Mouse (Mus musculus) gastrocnemius, postnatal 10 days (tissue): ENCODE measurements around the gene Wasl. TPM values are rescaled to one million over a fixed set of nuclear protein-coding genes. Genes with fewer than 3 reads are reported as not detected.

Experiments
- DNase-seq: peaks from one replicate; pipeline ENCODE4 v3.0.0; 2021; ENCODE audit warnings: mixed read lengths
- long read RNA-seq, 2 experiments: library from polyadenylated mRNA; stranded (forward); transcript quantifications; one replicate each; pipeline ENCODE4 v2.0.0; 2021
- total RNA-seq, 2 experiments: library from RNA; stranded (reverse); gene quantifications; 2 replicates each; pipeline ENCODE4 v1.2.3; 2021

The Wasl gene
- 10 to 100 TPM; 19.0 to 26.3 TPM for total RNA-seq
- long read RNA-seq, experiment 1, full-length matches to known transcripts: 13 of 14 reads
- long read RNA-seq, experiment 1, partial matches to known transcripts: 1 of 14 reads
- long read RNA-seq, experiment 1, other reads (novel, unspliced or antisense): 0 of 14 reads
- long read RNA-seq, experiment 2, full-length matches to known transcripts: 7 of 8 reads
- long read RNA-seq, experiment 2, partial matches to known transcripts: 1 of 8 reads
- long read RNA-seq, experiment 2, other reads (novel, unspliced or antisense): 0 of 8 reads

DNA sequence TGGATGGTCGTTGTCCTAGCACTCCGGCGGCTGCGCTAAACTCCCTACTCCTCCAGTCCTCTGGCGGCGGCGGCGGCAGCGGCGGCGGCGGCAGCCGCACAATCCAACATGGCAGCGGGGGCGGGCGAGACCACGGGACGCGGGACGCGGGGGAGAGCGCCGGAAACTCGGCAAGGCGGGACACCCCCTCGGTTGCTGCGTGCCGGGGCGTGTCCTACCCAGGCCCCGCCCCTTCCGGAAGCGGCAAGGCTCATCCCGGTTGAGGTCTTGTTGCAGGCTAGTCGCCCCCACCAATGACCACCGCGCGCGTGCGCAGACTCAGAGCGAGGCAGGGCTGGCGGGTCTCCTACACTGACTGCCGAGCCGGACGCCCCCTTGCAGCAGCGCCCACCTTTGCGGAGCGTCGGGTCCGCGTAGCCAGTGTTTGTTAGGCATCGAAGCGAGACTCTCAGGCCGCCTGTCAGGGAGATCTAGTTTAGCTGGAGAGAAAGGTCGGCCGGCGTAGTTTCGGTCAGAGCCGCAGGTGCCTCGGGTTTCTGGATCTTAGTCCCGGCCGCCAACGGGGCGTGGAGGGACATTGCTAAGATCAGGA, at the start of gene Wasl:
Gene Wasl (minus strand): TSS at position 143 of the 592 bp plus-strand sequence.
- peak; percentile 98 for DNase-seq

DNA sequence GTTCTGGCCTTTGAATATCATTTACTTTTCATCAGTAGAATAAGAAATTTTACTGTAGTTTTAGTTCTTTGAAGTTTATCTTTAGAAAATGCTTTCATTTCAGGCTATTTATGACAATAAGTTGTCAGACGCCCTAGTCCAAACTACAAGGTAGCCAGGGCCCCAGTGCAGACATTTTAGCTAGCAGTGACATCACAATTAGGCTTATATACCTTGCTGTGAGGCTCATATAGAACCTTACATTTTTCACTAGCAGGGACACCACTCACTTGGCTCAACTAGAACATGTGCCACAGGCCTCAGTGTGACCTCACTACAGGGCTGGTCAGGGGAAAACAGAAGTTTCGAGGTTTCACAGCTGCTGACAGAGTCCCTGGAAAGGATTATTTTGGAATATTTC, 42.7 kb upstream of the Wasl start:
- DNase-seq: no peak

DNA sequence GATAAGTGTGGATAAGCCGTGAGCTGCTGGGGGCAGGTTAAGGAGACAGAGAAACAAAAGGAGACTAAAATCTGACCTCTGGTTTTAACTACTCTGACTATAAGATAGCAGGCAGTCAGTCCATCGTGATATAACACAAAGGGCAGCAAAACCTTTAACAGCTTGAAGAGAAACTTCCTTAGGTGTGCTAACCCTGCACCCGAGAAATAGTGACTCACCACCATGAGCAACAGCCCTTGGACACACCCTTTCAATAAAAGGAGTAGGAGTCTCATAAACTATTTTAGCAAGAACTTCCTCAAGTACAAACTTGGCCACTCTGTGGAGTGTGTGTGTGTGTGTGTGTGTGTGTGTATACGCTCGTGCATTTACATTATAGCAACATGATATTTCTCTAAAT, 42.3 kb upstream of the Wasl start:
- DNase-seq: no peak

DNA sequence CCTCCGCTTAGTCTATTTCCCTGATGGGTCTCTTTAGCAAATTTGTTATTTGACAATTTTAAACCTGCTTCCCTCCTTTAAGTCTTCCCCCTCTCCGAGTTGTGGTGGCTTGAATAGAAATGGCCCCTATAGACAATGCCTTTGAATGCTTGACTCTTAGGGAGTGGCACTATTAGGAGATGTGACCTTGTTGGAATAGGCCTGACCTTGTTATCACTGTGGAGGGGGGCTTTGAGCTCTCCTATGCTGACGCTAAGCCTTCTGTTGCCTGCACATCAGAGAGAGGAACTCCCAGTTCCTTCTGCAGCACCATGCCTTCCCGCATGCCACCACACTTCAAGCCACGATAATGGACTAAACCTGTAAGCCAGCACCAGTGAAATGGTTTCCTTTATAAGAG, 32.4 kb upstream of the Wasl start:
- no peak for DNase-seq

DNA sequence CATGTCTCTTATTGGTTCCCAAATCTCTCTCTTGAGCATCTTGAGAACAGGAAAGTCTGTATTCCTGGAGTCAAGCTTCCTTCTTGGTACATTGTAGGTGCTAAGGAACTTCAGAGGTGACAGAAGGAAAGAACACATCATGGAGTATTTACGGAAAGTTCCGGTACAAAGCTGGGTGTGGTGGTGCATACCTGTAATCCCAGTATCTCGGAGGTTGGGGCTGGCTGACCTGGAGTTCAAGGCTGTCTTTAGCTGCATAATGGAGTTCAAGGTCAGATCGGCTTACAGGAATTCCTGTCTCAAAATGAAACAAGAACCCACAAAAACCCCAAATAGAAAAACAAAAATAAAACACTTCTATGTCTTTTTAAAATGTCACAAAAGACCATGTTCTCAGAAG, 31.3 kb upstream of the Wasl start:
- DNase-seq: no peak

DNA sequence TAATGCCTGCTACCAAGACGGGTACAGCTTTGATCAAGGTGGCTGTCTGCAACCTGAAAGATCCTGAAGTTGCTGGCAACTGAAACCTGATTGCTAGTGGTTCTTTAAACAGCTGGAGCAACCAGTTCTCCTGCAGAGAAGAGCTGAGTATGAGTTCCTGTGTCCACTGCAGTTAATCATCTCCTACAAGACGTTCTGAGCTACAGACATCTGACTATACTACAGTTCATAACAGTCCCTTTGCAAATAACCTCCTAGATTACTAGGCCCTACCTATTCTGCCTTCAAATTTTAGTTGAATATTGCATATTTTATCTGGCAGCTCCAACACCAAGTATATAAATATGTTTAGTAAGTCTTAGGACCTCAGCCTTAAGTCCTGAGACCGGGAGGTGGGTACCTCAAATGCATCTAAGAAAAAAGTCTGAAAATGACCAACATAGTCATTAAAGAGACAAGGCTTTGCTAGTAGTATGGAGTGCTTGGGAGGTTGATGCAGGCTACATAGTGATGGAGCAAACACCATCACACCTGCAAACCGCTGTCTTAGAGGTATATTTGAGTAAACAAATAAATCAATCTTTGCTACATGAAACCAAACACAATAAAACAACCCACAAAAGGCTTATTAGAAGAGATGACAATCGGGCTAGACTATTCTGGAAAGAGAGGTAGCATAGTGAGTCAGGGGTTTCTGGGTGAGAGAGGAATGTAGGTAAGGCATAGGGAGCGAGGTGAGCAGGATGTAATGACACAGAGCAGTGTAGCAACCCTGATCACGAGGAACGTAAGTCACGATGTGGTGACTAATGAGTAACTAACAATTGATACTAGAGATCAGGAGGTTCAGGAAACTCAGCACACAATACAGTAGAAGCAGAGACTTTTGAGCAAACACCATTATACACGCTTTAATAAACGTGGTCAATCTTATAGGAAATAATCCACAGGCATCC, 29.9 kb upstream of the Wasl start:
- no peak for DNase-seq

DNA sequence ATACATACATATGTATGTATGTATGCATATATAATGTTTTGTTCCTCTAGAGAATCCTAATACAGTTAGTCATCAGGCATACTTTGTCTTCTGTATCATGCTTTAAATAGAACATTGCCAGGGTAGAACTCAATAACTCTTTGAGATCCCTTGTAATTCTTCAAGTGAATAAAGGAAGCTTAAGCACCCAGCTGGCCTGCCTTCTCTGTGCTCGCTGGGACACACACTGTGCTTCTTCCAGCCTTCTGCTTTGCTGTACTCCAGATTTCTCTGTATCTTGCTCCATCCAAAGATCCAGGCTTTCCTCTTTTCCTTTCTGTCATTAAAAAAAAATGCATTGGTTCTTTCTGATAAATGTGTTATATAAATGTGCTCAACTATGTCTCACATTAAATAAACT, 23.1 kb upstream of the Wasl start:
- DNase-seq: no peak

DNA sequence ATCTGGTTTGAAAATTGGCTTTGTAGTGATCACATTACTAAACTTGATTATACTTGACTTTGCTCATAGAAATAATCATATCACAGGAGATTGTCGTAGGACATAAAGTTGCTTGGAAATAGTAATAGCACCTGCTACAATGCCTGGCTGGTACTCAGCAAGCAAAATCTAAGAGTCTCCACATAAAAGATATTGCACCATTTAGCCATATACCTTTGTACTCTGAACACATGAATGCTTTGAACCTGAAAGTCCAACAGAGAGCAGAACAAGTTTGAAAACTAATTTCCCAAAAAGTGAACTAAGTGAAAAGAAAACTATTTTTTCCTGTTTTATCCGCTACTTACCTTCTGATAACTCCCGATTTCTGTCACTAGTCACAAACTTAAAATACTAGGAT, 18.3 kb upstream of the Wasl start:
- DNase-seq: no peak

DNA sequence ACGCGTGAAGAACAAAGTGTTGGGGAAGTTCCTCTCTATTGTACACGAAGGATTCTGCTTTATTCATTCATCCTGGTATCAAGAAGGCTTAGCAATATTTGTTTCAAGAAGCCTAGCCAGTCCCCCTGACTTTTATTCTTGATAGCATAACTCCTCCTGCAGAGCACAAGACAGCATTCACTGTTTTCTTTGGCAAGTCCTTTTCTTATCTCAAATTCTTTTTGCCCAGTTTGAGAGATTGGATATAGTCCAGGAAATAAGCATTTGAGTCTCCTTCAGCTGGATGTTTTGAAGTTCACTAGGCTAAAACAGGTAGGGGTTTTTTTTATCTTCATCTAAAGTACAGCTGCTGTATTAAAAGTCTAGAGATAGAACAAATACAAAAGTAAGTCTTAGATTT, 3.0 kb upstream of the Wasl start:
- no peak for DNase-seq

DNA sequence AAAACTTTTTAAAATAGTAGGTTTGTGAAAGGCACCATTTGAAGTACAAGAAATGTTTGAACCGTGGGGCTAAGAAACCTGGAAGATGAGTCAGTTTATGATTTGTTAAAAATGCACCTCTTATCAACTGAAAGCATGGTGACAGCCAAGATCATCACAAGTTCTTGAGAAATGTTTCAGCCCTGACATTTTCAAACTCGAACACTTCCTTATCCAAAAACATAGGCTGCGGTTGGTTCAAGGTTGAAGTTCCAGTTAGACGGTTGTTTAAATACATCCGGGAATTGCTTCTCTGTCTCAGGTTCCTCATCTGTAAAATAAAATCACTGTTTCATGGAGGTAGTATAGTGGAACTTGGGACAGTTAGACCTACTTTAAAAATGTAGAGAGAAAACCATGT, 1.4 kb upstream of the Wasl start:
- no peak for DNase-seq

DNA sequence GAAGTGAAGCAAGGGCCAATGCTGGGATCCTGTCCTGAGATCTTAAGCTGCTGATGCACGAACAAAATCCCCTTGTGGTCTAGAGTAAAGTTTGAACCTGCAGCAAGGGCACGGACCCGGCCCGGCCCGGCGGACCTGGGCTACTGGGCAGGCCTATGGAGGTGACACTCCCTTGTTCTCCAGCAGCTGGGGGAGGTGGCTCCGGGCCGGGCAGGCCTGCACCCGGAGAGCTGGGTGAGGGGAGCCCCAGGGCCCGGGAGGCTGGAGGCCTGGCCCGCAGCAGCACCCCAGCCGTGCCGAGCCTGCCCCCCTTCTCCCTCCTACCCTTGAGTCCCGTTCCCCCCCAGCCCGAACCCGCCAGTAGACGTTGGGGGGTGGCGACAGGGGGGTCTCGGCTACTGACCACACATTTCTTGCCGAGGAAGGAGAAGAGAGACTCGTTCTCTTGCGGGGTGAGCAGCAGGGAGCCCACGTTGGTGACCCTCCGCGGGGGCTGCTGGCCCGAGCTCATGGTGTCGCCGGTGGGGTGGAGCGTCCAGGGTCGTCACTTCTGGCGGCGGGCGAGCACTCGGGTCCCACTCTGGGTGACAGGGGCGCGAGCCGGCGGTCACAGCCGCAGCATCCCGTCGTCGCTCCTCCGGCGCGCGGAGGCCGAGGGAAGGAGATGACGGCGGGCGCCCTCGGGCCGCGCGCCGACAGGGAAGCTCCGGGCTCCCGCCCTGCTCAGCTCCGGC, 509 bp downstream of the Wasl start:
- peak; percentile 52 for DNase-seq

DNA sequence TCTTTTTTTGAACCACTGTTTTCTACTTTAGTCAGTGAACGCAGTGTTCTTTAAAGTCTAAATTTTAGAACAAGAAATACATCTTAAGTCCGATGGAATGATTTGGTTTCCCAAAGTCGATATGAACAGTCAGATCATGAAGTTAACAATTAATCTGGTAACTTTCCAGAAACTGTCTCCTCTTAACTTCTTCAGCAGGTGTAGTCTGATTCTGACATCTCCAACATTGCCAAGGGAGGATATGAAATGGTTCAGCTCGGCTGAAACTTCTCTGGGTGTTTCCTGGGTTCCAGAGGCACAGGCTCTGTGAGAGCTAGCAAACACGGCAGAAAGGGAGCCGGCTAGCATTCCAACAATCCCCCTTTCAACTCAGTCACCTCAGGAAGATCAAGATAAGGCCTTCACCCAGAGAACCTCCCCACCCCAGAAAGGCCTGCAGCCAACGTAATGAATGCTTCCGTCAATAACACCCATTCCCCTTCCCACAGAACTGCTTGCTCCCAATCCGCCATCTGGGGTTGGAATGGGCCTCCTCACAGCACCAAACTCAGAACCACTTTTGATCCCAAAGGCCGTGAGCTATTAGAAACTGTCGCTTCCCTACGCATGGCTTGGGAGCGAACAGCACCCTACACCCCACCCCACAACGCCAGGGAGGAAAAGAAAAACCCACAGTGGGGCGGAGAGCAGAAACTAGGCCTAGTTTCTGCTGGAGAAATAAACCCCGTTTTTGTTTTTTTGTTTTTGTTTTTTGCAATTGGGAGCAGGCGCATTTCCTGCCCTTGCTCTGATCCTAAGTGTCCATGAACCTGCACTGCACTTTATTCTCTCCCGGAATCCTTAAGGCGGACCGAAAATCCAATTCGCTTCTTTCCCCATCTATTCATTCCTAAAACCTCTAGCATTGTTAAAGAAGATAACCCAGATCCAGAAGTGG, 1.3 kb downstream of the Wasl start:
- peak; percentile 12 for DNase-seq

DNA sequence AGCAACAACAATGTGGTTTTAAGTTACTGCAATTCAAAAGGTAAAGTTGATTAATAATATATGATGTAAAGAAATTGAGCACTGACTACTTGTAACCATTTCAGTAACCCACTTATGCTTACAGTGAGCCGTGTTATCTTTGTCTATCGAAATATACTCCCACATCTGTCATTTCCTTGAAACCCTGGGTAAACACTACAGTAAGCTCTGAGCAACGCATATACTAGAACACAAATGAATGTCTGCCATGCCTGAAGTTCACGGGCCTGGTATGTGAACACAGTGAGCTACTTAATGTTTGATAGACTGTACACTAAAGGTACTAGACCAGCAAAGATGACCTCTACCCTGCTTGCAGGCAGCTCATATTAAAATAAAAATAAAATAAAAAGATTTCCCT, 2.3 kb downstream of the Wasl start:
- no peak for DNase-seq

DNA sequence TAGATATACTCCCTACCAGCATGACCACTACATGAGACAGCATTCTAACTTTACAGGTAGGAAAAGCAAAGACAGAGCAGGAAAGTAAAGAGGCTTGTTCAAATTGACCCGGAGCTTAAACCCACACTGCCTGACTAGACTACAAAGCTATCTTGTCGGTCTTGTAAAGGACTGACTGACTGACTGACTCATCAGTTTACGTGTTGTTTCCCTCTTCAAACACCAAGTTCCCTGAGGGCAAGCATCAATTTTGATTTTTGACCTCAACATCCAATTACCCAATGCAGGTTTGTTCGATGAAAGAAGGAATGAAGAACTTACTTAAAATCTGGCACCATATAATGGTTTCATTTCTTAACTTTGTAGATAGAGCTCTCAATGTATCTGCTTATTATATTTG, 2.9 kb downstream of the Wasl start:
- no peak for DNase-seq

DNA sequence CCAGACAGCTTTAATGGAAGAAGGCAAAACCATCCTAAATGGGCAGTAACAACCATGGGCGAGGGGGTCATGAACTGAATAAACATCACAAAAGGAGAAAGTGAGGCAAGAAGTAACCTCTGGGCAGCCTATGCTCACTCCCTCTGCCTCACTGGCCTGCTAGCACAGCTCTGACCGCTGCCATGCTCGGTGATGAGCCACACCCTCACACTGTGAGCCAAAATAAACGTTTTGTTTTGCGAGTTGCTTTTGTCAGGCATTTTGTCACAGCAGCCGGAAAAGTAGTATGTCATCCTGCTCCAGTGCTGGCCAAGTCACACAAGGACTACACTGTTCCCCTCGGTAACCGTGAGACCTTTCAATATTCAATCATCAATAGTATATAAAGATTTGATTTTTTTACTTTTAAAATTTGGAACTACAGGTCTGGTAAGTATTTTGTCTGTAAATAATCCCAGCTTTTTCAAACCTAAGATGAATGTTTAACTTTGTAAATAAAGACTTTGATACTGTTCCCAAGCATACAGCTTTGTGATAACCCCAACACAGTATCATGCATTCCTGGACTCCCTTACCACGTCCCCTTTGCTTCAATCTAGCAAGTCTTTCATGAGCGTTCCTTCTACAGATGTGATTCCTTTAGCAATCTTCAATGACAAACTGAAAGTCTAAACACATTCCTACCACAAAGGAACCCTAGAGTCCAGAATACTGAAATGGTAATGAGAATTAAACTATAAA, 7.0 kb downstream of the Wasl start:
- DNase-seq: no peak

DNA sequence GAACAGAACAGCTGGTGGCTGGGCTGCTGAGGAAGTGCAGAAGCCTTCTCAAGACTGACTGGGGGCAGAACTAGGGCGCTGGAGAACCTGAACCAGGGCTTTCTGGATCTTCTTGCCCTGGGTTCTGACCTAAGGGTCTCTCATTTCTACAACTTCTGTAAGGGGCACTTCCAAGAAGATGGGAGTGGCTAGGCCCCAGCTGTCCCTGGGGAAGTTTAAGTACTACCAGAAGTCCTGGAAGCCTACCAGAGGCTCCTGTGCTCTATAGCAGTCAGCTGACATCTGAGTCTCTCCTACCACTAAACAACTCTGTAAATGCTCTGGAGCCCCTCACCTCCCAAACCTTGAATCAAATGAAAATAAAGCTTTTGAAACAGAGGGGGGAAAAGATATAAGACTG, 8.7 kb downstream of the Wasl start:
- DNase-seq: no peak

DNA sequence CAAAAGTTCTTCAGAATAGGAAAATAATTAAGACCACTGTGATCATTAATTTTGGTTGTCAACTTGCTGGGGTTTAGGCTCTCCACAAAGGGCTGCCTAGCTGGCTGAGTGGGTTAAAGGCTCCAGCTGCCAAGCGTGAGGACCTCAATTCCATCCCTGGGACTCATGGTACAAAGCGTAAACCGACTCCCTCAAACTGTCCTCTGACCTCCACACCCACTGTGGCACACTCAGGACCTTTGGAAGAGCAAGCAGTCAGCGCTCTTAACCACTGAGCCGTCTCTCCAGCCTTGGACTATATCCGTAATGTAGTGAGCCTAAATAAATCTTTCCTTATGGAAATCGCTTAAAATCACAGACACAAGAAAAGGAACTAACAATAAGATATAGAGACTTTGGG, 13.3 kb downstream of the Wasl start:
- no peak for DNase-seq

DNA sequence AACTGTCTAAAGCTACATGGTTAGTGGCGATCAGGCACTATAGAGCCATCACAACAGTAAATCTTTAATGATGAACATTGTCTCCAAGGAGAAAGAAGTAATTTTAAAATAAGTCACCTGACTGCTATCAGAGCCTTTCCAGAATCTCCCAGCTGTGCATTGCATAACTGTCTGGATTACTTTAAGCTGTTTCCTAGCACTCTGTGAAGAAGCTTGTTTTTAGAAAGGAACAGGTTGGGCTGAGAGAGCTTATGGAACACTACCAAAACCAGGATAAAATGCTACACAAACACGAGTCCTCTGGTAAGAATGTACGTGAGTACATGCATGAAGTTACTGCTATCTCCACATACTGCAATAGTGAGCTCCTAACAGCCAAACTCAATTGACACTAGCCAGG, 14.1 kb downstream of the Wasl start:
- no peak for DNase-seq

DNA sequence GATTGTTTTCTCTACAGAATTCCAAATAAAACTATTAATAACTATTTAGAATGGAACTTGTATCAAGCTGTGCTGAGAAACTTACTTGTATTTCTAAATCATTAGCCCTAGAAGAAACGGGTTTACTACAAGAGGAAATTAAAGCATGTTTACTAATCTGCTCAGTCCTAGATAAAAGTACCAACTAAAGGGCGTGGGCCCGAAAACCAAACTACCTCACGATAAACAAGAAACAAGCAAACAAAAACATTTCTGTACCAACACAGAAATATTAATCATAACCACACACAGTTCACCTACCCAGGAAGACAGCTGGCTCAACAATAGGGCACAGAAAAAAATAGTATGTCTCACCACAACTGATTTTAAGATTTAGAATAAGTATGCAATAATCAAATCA, 16.4 kb downstream of the Wasl start:
- no peak for DNase-seq

DNA sequence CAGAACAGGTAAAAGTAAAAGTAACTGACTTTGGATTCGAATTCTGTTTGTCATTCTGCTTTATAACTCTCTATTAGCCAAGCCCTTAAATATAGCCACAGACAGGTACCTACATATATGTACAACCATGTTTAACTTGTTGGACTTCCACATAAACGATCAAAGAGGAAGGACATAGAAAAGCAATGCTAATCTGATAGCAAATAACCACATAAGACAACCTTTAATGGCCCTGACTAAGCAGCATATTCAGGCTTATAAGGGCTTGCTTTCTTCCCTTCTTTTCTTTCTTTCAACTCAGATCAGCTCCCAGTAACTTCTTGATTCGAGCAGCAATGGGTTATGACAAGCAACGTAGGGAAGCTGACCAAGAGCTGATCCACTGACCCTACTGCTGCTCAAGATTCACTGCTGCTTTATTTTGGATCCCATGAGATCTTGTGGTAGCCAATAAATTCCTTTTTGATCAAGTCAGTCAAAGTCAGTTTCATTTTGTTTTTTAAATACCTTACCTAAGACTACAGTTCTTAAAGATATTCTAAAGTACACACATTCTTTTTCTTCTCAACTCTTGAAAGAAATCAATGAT, 17.6 kb downstream of the Wasl start:
- no peak for DNase-seq
